Mouse (Mus musculus) hindbrain, postnatal 0 days (tissue): ENCODE results near the gene Gabrb3. TPM values are rescaled to one million over a fixed set of nuclear protein-coding genes. Genes with fewer than 3 reads are reported as not detected.

Source experiments
- ATAC-seq: fragments of 200-750 bp; cut with Nextera tagmentation; 2 replicates; pipeline ENCODE4 v1.8.0; 2017; ENCODE audit warnings: mild to moderate bottlenecking, moderate TSS enrichment, moderate library complexity
- DNase-seq: peaks from one replicate; pipeline ENCODE4 v3.0.0-alpha.2; 2015; ENCODE audit warnings: low spot score
- H3K27ac ChIP-seq: fragments of 300-500 bp; sonication (generic); 2 replicates; pipeline ENCODE4 v1.5.1; 2014; ENCODE audit warnings: mild to moderate bottlenecking
- H3K27me3 ChIP-seq: fragments of 300-500 bp; sonication (generic); 2 replicates; pipeline ENCODE4 v1.6.1; 2014; ENCODE audit warnings: low read length, mixed read lengths; ENCODE audit not compliant: insufficient read depth
- H3K36me3 ChIP-seq: fragments of 300-500 bp; sonication (generic); 2 replicates; pipeline ENCODE4 v1.6.1; 2014; ENCODE audit warnings: low read length, mixed read lengths; ENCODE audit not compliant: insufficient read depth
- H3K4me1 ChIP-seq: fragments of 300-500 bp; sonication (generic); 2 replicates; pipeline ENCODE4 v1.6.1; 2014; ENCODE audit warnings: antibody characterized with exemption, low read length, mixed read lengths; ENCODE audit not compliant: insufficient read depth
- H3K4me2 ChIP-seq: fragments of 300-500 bp; sonication (generic); 2 replicates; pipeline ENCODE4 v1.6.1; 2014; ENCODE audit warnings: low read depth, mild to moderate bottlenecking, low read length, moderate library complexity, mixed read lengths
- H3K4me3 ChIP-seq: fragments of 300-500 bp; sonication (generic); 2 replicates; pipeline ENCODE4 v1.5.1; 2014; ENCODE audit warnings: low read length
- H3K9ac ChIP-seq: fragments of 300-500 bp; sonication (generic); replicated peaks from 2 replicates; pipeline ENCODE4 v1.6.1; 2014; ENCODE audit warnings: mild to moderate bottlenecking, low read length, moderate library complexity, mixed read lengths
- H3K9me3 ChIP-seq: fragments of 300-500 bp; sonication (generic); 2 replicates; pipeline ENCODE4 v1.6.1; 2016; ENCODE audit warnings: low read length, mixed read lengths
- CTCF ChIP-seq: IDR thresholded peaks from 2 replicates; pipeline ENCODE4 v1.5.1; 2016; ENCODE audit warnings: antibody characterized with exemption, control low read depth, low read depth
- WGBS: fragments of 180-500 bp; shearing (Covaris S2); extraction: QIAGEN DNeasy Blood & Tissue Kit; methylation state at CpG from one replicate; pipeline ENCODE4 v1.1.7; 2014; 5-methylcytosine and 5-hydroxymethylcytosine counted together
- polyA plus RNA-seq: library from polyadenylated mRNA; unstranded; fragments of >200 nt; fragmentation: Nextera tagmentation; extraction: Ambion mirVana; gene quantifications from 2 replicates; pipeline ENCODE4 v1.2.1, GENCODE M21; 2015
- total RNA-seq: library from RNA; depleted of rRNA; stranded (reverse); fragments of >200 nt; gene quantifications from 2 replicates; pipeline ENCODE4 v1.2.3, GENCODE M21; 2014

Gene Gabrb3
- total and polyA plus RNA-seq, 2 experiments from 2014 or later, result 39.3 to 125 TPM

DNA sequence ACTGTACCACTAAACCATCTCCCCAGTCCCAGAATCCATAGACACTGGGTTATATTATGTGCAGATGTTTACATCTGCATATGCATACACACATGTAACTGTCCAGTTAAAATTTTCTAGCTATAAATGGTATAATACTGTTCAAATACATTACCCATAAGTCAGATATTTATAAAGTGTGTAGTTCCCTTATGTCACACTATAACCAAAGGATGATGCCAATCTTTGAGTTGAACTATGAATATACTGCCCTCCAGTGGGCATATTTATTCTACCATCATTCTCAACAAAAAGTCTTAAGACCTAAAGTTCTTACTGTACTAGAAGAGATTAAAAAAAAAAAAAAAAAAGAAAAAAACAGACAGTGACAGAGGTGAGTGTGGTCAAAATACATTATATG lies 63.4 kb downstream of the Gabrb3 start:
- ATAC-seq, result no peak
- Histone ChIP-seq H3K4me1 (no peaks in the 10 kb centered on the region), H3K9ac (no peak overlapping the region), H3K9me3 (no peaks in the 10 kb centered on the region), H3K27me3 (no peaks in the 10 kb centered on the region), H3K27ac (no peak overlapping the region), H3K4me2 (no peak overlapping the region), H3K36me3 (no peaks in the 10 kb centered on the region), H3K4me3 (no peak overlapping the region)
- peak; percentile 71 for DNase-seq
- TF ChIP-seq CTCF, result peak; percentile 46

GRCm38 (mm10) chr7:57486907-57487306 lies 67.4 kb downstream of the Gabrb3 start:
- DNase-seq (no peak), ATAC-seq (no peak)
- no peak overlapping the region for H3K27ac ChIP-seq
- H3K4me3 ChIP-seq, result no peak overlapping the region
- H3K9ac ChIP-seq, result no peak overlapping the region
- H3K4me1 ChIP-seq, result no peaks in the 10 kb centered on the region
- H3K36me3 ChIP-seq, result no peaks in the 10 kb centered on the region
- 78% methylated on average over 6 of the region's 6 CpGs for WGBS
- no peak overlapping the region for H3K4me2 ChIP-seq
- no peaks in the 10 kb centered on the region for H3K9me3 ChIP-seq
- TF ChIP-seq CTCF, result no peak
- H3K27me3 ChIP-seq, result no peaks in the 10 kb centered on the region

GRCm38 (mm10) chr7:57491795-57492194 lies 72.3 kb downstream of the Gabrb3 start:
- peak; percentile 44 for DNase-seq
- ATAC-seq, result no peak
- Histone ChIP-seq H3K4me3 (no peak overlapping the region), H3K36me3 (no peaks in the 10 kb centered on the region), H3K27me3 (no peaks in the 10 kb centered on the region), H3K9ac (no peak overlapping the region), H3K4me2 (no peak overlapping the region), H3K9me3 (no peaks in the 10 kb centered on the region), H3K4me1 (no peaks in the 10 kb centered on the region), H3K27ac (no peak overlapping the region)
- no peak for TF ChIP-seq CTCF
- WGBS, result 46% methylated on average over 4 of the region's 4 CpGs

DNA sequence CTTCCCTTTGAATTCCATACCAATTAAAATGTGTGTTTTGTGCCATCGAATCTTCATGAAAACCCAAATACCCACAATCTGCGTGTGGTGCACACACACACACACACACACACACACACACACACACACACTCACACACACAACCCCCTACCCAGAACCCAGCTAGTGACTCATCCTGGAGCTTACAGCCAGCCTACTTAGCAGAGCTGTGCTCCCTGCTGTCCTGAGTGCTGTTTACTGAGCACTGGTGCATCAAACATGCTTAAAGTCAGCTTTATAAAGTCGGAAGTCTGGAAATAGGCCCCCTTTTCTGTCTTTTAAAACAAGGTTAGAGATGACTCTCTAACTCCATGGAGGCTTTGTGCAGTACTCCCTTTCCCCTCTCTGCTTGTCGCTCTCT lies 83.3 kb downstream of the Gabrb3 start:
- WGBS, result 71% methylated on average over 4 of the region's 4 CpGs
- Histone ChIP-seq H3K4me2 (no peak overlapping the region), H3K9me3 (no peaks in the 10 kb centered on the region), H3K27me3 (no peaks in the 10 kb centered on the region), H3K4me3 (no peak overlapping the region), H3K4me1 (no peaks in the 10 kb centered on the region), H3K27ac (no peak overlapping the region), H3K36me3 (no peaks in the 10 kb centered on the region), H3K9ac (no peak overlapping the region)
- no peak for ATAC-seq
- no peak for TF ChIP-seq CTCF
- DNase-seq, result no peak

- under 1% methylated on average over 69 of the region's 72 CpGs for WGBS
- ATAC-seq, result peak; percentile 84
- Histone ChIP-seq H3K9me3 (no peaks in the 10 kb centered on the region), H3K36me3 (no peaks in the 10 kb centered on the region), H3K9ac (peak overlapping the region; percentile 65), H3K4me2 (peak overlapping the region; percentile 70), H3K4me3 (peak overlapping the region; percentile 60), H3K27me3 (peaks cover 24% of the 10 kb centered on the region), H3K27ac (peak overlapping the region; percentile 71), H3K4me1 (no peaks in the 10 kb centered on the region)
- no peak for TF ChIP-seq CTCF
- peak; percentile 70 for DNase-seq
Measured at GRCm38 (mm10) chr7:57508860-57509632, 89.6 kb downstream of the Gabrb3 start.

DNA sequence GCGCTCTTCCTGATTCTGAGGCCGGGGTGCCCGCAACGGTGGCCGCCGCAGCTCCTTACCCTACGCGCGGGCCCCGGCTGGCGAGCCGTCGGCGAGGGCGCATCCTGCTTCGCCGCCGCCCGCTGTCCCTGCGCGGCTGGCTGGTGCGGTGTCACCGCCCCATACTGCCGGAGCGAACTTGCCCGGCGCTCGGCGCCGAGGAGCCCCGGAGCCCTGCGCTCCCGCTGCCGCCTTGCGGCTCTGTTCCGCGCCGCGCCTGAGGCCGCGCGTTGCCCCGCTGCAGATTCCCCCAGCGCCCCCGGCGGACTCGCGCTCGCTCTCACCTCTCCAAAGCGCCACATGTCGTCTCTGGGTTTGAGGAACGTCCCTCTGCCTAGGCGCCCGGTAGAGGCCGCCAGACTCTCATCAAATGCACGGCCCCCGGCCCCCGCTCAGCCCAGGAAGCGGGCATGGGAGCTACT lies 90.2 kb downstream of the Gabrb3 start, which contains the start of gene Gabra5:
TSS of gene Gabra5 (minus strand) at position 379 of the 461 bp plus-strand sequence.
- peak; percentile 88 for ATAC-seq
- peak; percentile 83 for DNase-seq
- peak within 1 kb of the TSS; percentile 70 for H3K4me2 ChIP-seq
- peak within 1 kb of the TSS; percentile 71 for H3K27ac ChIP-seq
- H3K9me3 ChIP-seq, result no peaks in the 10 kb centered on the region
- H3K36me3 ChIP-seq, result no peaks in the 10 kb centered on the region
- peaks cover 24% of the 10 kb centered on the region for H3K27me3 ChIP-seq
- WGBS, result under 1% methylated on average over 59 of the region's 59 CpGs
- peak; percentile 65 for TF ChIP-seq CTCF
- H3K9ac ChIP-seq, result peak within 1 kb of the TSS; percentile 65
- no peaks in the 10 kb centered on the region for H3K4me1 ChIP-seq
- peak within 1 kb of the TSS; percentile 60 for H3K4me3 ChIP-seq

DNA sequence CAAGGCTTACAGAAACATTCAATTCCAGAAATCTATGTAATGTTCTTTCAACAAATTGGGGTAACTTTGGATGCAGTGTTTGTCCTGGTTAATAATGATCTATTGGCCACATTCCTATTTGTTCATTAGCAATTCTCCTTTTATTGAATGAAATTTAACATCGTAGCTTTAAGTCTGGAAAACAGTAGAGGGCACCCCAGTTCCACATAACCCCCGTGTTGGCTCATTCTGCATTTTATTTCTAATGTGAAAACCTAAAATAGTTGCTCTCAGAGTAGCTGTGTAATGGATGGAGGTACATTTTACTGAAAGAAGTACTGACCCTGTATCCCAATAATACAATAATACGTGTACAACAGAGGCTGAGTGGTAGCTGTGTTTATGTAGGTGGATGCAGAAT lies 93.5 kb downstream of the Gabrb3 start:
- TF ChIP-seq CTCF, result peak; percentile 75
- Histone ChIP-seq H3K36me3 (no peaks in the 10 kb centered on the region), H3K4me2 (no peak overlapping the region), H3K4me1 (no peaks in the 10 kb centered on the region), H3K27me3 (peaks cover 24% of the 10 kb centered on the region), H3K9ac (no peak overlapping the region), H3K9me3 (no peaks in the 10 kb centered on the region), H3K4me3 (no peak overlapping the region), H3K27ac (no peak overlapping the region)
- peak; percentile 84 for DNase-seq
- no peak for ATAC-seq
- WGBS, result 19% methylated on average over 3 of the region's 3 CpGs
